Mouse (Mus musculus) urinary bladder, postnatal 4 days (tissue): ENCODE measurements around the gene Foxf2.

Experiments used
- DNase-seq, 2 experiments: peaks; one replicate each; pipeline ENCODE4 v3.0.0; 2021 to 2022; ENCODE audit warnings: low spot score in 2 of 2

Gene Foxf2

DNA sequence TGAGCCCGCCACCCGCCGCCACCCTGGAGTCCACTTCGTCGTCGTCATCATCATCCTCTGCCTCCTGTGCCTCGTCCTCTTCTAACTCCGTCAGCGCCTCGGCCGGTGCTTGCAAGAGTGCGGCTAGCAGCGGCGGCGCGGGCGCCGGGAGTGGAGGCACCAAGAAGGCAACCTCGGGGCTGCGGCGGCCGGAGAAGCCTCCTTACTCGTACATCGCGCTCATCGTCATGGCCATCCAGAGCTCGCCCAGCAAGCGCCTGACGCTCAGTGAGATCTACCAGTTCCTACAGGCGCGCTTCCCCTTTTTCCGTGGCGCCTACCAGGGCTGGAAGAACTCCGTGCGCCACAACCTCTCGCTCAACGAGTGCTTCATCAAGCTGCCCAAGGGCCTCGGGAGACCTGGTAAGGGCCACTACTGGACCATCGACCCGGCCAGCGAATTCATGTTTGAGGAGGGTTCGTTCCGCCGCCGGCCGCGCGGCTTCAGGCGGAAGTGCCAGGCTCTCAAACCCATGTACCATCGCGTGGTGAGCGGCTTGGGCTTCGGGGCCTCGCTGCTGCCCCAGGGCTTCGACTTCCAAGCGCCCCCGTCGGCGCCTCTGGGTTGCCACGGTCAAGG lies 676 bp downstream of the Foxf2 start:
- no peak for DNase-seq

DNA sequence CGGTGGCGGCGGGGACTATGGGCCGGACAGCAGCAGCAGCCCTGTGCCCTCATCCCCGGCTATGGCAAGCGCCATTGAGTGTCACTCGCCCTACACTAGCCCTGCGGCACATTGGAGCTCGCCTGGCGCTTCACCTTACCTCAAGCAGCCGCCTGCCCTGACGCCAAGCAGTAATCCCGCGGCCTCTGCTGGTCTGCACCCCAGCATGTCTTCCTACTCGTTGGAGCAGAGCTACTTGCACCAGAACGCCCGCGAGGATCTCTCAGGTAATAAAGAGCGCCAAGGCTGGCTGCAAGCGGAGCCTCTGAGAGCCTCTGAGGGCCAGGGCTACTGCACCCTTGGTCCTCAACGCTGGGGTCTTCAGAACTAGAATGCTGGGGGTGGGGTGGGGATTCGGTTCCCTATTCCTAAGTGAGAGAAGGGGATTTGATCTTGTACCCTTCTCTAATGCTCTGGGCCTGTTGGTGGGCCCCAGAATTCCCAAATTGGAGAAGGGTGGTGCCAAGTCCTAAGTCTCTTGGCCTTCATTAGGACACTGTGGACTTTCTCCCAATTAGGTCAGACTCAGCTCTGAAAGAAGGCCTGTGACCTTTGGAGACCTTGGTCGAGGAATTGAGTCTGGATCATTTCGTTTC lies 1.5 kb downstream of the Foxf2 start:
- DNase-seq = no peak

DNA sequence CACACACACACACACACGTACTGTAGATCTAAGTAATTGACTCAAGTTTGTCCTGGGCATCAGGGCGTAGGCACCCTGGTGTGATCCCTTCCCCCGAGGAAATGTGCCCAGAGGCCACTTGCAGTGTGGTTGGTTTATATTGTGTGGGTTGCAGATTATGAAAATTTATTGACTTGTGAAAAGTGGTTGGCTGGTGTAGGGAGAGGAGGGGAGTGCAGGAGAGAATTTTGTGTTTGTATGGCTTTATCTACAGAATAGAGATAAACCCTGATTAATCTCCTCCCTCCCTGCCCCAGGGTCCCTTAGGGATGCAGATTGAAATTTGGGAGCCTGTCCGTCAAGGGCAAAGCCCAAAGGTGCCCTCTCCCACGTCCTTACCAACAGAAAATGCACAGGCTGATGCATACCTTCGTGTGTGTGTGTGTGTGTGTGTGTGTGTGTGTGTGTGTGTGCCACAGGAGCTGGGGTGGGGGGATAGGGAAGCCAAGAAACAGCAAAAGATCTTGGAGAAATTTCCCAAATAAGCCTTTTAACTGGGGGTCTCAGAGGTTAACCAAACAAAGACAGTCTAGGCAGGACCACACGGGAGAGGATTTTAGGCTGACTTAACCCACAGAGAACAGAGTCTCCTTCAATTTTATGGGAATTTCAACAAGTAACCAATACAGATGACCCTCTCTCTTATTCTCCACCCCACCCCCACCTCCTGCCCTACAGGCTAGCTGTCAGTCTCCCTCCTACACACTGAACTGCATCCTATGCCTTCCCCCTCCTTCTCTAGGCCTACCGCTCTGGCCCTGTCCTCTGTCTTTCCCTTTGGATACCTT lies 2.5 kb downstream of the Foxf2 start:
- no peak for DNase-seq

DNA sequence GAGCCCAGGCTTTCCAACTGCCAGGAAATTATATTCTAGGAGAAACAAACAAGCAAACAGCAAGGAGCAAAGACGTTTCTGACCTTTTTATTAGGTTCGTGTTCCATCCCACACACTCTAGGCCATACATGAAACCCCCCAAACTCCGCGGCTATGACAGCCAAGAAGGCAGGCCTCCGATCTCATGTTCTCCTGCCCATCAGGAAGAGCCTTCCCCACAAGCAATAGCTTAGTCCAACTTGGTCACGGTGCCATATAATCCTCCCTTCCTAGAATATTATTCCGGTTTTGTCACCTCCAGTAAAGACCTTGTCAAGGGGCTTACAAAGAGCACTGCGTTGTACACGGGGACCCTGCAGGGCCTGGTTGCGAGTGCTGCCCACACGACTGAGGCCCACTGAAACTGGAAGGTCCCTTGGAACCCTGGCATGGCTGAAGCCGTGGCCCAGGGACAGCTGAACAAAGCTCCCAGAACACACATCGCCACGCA lies 3.1 kb downstream of the Foxf2 start:
- no peak for DNase-seq

DNA sequence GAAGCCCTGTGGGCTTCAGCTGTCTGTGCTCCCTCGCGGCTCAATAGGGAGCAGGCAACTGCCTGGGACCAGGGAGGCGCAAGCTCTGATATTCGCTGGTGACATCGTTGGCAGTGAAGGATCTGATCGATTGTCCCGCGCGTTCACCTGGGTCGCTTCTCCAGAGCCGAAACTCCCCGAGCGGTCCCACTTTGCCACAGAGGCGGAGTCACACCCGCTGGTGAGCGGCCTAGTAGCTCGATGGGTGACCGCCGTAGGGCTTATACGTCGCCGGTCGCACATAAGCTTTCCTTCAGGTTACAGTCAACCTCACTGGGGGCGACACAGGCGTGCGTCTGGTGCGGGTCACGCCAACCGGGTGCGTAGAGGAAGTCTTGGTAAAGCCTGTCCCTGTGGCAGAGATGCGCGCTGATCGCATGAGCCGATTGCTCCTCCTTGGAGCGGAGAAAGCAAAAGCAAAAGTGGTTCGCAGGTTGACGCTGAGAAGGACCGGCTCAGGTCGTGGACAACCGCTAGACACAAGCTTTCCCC lies 3.8 kb downstream of the Foxf2 start:
- DNase-seq = no peak

DNA sequence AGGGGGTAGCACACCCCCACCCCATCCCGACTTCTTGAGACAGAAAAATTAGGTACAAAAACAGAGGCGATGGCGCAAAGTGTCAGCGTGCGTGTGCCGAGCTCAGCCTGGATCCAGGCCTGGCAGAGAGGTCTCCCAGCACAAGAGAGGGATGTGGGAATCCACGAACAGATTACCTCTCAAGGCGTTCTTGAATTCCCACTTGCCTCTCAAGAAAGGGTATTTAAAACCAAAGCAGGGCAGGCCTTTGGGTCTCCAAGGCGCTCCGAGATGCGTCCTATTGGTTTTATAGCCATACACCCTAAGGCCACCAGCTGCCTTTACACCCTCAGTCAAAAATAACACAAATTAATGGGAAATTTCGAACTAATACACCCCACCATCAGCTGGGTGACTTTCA lies 4.4 kb downstream of the Foxf2 start:
- DNase-seq = no peak

DNA sequence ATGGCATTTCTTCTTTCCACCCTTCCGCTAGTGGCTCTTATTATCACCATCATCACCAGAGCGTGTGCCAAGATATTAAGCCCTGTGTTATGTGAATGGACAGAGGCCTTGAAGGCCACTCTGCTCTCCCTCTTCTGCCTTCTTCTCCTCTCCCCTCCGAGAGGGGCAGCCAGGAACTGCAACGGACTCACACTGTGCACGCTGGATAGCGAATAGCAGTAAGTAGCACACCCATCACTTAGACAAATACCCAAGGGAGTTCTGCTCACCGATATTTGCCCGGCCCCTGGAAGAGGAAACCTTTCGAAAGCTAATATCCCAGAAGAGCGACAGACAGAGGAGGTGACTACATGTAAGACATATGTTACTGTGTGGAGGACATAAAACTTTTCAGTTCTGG lies 4.9 kb downstream of the Foxf2 start:
- no peak for DNase-seq

DNA sequence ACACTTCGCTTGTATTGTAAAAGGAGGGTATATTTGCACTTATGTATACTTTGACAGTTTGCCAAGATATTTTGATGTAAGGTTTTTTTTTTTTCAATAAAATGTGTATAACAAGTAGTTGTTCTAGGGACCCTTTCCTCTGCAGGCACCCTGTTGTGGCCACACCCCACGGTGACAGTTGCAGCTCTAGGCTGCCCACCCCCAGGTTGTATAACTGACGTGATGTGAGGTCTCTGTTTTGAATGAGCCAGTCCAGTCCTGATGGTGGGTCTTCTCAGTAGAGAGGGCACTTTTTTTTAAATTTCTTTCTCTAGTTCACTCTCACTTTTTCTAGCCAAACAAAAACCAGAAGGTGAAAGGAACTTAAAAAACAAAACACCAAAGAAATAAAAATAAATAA lies 5.7 kb downstream of the Foxf2 start:
- DNase-seq = no peak

DNA sequence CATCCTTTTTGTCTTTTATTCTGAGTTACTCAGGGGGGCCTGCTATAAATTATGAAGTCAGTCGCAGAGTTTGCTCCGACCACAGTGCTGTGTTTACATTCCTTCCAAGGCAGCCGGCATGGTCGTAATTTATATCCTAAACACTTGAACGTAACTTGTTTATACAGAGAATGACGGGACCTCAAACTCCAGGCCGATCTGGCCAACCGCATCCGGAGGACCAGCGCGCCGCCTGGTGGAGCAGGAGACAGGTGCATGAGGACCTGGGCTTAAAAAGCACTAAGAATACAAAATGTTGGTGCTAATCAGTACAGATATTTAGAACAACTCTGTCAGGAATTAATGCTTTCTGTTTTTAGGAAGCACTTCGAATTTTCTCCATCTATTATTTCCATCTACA lies 6.8 kb downstream of the Foxf2 start:
- DNase-seq = peak; percentile 64 to 88

DNA sequence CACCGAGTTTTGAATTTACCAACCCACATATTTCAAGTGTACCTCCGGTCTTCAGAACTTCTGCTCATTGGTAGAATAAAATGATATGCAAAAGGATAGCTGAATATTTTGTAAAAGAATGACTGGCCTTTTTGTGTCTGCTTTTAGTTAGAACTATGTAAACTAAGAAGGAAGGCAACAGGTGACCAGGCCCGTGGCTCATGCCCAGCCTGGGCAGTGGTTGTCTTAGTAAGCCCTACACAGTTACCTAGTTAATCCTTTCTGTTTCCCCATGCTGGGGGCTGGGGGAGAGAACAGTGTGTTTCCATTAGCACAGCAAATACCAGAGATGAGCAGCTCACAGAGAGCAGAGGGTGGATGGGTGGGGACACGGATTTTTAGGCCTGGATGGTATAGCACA lies 7.6 kb downstream of the Foxf2 start:
- no peak for DNase-seq

DNA sequence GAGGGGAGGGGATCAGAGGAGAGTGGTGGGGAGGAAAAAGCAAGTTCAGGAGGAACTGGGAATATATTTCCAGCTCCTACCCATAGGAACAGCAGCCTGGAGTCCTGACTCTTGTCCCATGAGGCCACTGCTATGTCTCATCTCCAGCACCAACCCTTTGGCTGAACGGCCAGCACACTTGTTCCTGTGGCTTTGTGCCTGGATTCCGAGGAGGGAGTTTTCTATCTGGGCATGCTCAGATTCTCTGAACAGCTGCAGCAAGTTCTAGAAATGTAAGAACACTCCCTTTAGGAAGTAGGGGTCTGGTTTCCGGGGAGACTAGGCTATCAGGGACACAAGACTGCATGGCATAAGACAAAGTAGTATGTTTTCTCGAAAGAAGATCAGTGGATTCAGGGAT lies 9.9 kb downstream of the Foxf2 start:
- DNase-seq = no peak

DNA sequence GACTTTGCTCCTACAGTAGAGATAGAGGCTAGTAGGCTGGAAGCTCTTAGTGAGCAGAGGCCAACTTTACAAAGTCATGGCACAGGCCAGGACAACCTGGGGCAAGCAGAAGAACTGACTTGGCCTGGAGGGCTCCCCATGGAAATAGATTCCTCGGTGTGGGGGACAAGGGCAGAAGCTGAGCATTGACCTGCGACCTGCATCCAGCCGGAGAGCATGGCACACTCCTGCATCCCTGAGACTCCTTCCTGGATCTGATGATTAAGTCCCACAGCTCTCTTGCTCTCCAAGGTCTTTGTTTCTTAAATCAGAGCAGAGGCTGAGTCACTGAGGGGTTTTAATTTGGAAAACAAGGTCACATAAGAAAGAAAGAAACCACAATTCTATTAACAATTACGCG lies 15.9 kb downstream of the Foxf2 start:
- no peak for DNase-seq

DNA sequence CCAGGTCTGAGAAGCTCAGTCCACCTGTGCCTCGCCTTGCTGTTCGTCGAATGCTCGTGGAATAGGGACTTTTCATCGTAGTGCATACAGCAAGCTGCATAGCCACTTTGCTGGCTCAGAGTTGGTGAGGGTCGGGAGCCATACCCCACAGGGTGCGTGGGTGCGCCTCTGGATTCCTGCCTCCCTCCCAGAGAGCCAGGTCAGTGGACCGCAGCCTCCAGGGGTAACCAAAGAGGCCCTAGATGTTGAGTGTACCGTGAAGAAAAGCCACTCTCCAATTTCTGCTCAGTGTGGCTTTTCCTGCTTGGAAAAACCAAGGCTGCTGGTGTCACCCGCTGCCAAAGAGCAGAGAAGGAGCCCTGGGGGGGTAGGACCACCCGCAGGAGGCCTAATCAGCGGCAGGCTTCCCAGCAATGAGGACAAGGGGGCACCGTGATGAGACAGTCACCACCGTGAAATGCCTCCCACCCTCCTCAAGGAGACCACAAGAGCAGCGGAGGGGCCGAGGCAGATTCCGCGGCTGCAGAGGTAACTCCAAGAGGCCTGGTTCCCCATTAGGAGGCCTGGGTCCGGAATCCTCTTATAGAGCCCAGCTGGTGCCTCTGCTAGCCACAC lies 26.6 kb downstream of the Foxf2 start:
- no peak for DNase-seq

DNA sequence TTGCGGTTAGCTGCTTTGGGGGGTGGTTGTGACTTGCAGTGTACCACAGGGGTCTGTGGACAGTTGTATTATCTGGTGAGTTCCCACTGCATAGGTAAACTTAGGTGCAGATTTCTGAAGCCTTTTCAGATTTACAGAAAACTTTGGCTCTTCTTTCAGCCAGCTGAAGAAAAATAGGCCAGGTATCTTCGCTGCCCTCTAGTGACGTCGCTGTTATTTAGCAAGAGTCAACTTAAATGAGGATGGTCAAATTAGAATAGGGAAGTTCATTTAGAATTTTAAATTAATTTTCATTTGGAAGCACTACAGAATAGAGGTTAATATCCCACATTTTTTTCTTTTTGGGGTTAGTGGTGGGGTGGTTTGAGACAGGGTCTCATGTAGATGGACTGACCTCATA lies 30.6 kb downstream of the Foxf2 start:
- DNase-seq = no peak

DNA sequence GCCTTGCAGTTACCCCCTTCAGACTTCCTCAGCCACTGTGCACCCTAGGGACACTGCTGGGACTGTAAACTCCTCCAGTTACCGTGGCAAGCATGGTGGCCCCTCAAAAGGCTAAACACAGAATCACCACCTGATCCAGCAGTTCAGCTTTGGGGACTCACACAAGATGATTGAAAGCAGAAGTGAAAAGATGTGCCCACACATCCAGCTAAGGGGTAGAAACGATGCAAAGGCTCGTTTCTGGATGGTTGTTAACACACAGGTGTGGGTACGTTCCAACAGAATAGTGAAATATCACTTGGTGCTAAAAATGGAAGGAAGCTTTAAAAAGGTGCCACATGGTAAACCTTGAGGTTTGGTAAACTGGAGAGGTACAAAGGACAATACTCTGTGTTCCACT lies 32.6 kb downstream of the Foxf2 start:
- no peak for DNase-seq

DNA sequence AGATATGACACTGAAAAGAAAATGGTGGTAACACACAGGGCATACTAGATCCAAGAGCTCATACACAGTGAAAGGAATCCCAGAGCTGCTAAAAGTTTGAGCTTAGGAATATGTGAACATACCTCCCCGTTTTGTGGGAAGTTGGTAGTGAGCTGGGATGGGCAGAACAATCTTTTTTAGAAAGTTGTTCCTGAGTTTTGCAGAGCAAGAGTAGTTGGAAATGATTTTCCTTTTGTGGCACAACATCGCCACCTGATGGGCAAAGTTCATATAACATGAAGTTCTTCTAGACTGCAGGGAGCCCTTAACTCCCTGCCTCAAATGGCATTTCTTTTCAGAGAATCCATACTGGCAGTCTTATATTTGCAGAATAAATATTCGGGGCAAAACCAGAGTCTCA lies 33.3 kb downstream of the Foxf2 start:
- peak; percentile 28 to 71 for DNase-seq

DNA sequence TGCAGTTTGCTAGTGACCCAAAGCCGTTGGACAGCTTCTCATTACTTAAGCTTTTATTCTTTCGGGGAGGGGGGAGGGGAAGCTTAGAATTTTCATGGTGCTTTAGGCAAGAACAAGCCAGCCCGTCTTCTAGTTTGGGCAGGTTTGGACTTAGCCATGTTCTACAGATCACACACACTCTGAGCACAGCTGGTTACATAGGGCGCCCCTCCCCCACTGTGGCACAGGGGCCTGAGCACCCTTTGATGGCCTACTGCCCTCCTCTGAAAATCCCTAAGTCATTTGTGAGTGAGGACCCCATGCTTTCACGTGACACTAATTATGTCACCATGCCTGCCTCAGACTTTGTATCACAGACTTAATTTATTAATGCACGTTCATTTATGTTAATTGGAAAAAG lies 35.6 kb downstream of the Foxf2 start:
- no peak for DNase-seq

DNA sequence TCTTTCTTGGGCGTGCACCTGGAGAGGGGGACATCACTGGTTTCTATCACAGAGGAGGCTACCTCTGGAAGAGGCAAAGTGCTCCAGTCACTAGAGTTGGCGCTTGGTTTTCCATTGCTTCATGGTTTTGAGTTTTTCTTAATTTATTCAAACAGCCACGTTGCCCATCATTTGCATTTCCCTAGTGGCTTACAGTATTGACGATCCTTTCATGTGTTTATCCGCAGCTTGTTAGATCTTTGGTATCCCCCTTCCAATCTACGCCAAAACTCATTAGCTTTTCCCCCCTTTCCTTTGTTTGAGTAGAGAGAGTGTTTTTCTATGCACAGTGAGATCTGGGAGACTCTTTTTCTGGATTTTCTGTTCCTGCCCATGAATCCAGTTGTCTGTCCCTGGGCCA lies 39.8 kb downstream of the Foxf2 start:
- no peak for DNase-seq

DNA sequence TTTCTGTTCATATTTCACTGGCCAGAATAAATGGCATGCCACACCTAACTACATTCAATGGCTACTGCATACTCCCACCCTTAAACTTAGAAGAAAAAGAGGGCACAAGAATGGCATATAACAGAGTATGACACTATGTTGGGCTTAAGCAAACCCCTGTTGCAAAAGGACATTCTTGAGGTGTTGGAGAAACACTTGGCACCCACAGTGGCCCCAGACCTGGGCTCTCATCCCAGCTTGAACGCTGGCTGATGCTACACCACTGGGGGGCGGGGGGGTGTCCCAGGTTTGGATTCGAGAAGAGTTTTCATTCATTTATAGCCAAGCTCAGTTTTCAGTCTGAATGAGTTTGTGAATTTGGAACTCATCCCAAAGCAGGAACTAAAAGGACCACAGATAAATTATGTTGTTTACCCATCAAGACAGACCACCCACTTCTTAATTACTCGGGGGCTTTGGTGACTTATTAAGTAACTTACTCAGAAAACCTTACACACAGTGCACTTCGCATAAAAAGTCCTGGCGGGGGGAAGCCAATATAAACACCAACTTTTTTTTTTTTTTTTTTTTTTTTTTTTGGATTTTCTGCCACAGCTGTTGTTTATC lies 42.4 kb downstream of the Foxf2 start:
- DNase-seq = no peak

DNA sequence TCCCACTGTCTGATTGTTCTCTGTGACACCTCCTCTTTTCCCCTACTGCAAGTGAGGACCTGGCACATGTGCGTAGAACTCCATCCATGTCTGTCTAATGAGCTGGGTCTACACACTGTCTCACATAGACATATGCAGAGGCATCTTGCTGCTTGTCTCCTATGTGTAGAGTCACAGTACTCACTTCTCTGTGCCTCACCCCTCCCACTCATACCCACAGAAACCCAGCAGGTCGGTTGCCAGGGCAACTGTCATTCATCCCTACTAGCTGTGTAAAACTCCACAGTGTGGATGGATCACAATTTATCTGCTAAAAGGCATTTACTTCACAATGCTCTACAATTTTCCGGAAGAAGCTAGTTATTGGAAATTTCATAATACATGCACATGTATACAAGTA lies 46.5 kb downstream of the Foxf2 start:
- DNase-seq = no peak
